Mouse (Mus musculus): ENCODE measurements around the gene Gm33543. TPM values are rescaled to one million over a fixed set of nuclear protein-coding genes. Genes with fewer than 3 reads are reported as not detected.

The Gm33543 gene
- polyA plus RNA-seq, 1 experiment from 2014 or later: not detected

DNA sequence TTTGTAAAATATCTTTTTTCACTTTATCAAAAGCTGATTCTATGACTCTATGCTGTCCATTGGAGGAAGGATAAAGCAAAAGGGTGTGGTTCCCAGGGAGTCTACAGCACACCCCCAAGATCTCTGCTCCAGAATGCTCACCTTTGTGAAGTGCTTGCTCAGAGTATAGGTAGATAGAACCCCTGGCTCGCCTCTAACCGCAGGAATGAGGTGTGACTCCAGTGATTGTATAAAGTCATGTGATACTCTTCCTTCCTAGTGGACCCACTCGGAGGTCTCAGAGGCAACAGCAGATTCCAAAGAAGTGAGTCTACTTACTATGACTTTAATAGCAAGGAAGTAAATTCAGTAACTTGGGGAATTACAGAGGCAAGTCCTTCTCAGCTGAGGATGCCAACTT, 19.9 kb upstream of the Gm33543 start:
- no peak overlapping the region for H3K9ac ChIP-seq
- H3K4me2 ChIP-seq (replicated peaks): no peak overlapping the region
- no peak overlapping the region for H3K27ac ChIP-seq
- no peaks in the 10 kb centered on the region for H3K9me3 ChIP-seq
- H3K4me1 ChIP-seq: 0 out of 2 replicates have a peak, but pooled peaks cover 5% of the 10 kb centered on the region
- no peak overlapping the region for H3K4me3 ChIP-seq
- 70% methylated on average over 3 of the region's 3 CpGs for WGBS
- no peaks in the 10 kb centered on the region for H3K36me3 ChIP-seq
- H3K27me3 ChIP-seq: no peaks in the 10 kb centered on the region
- no peak for ATAC-seq (ENCODE audit: low FRiP score, low read depth)

DNA sequence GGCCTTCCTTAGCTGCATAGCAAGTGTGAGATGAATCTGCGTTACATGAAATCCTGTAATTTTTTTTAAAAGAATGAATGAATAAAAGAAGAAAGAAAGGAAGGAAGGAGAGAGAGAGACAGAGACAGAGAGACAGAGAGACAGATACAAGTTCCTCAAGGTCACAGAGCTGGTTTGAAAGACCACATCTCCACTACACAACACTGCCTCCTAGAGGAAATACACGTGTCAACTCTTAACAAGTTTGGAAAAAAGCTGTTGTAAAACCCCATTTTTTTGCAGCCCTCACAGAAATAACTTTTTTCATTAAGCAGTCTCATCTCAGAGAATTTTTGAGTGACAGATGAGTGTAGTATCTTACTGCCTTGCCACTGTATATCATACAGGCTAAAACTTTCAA, 15.4 kb upstream of the Gm33543 start:
- ATAC-seq (ENCODE audit: low FRiP score, low read depth): no peak
- Histone ChIP-seq H3K36me3 (no peaks in the 10 kb centered on the region), H3K27me3 (no peaks in the 10 kb centered on the region), H3K9me3 (no peaks in the 10 kb centered on the region), H3K9ac (no peak overlapping the region), H3K27ac (no peak overlapping the region), H3K4me1 (0 out of 2 replicates have a peak, but pooled peaks cover 3% of the 10 kb centered on the region), H3K4me2 (replicated peaks) (no peak overlapping the region), H3K4me3 (no peak overlapping the region)
- WGBS: 29% methylated on average over 2 of the region's 2 CpGs

DNA sequence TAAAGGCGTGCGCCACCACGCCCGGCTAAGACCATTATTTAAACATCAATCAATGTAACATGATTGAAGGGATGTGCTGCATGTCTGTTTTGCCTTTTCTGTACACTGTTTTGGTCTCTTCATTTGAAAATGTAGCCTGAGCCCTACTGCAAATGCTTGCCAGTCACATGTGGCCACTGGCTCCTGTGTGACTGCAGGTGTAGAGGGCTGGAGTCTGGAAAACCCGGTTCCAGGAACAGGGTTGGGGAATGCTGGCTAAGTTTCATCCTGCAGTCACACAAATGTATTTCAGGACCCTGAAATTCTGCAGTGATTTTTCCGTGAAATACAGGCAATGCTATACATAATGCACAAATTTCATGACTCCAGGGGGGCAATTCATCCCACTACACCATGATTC, 12.7 kb upstream of the Gm33543 start:
- ATAC-seq (ENCODE audit: low FRiP score, low read depth): no peak
- Histone ChIP-seq H3K4me2 (replicated peaks) (no peak overlapping the region), H3K9ac (no peak overlapping the region), H3K9me3 (no peaks in the 10 kb centered on the region), H3K4me3 (no peak overlapping the region), H3K27ac (no peak overlapping the region), H3K27me3 (no peaks in the 10 kb centered on the region), H3K4me1 (0 out of 2 replicates have a peak, but pooled peaks cover 3% of the 10 kb centered on the region), H3K36me3 (no peaks in the 10 kb centered on the region)
- 86% methylated on average over 6 of the region's 6 CpGs for WGBS

DNA sequence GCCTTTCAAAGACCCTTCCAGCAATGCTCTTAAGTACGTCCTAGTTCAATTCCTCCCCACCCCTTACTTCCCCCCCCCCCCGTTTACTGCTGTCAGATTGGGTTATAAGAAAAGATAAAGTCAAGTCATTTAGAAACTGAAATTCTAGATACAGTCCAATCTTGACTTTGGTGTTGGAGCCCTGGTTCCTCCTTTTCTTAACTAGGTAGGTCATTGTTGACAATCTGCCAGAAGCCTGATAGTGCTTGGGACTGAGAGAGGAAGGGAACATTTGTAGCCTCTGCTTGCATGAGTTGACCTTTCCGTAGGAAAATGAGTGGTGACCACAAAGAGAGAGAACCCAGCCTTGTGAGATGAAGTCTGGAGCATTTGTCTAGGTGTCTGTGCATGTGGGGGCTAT, 7.8 kb upstream of the Gm33543 start:
- H3K27ac ChIP-seq: no peak overlapping the region
- H3K9ac ChIP-seq: no peak overlapping the region
- ATAC-seq (ENCODE audit: low FRiP score, low read depth): no peak
- no peaks in the 10 kb centered on the region for H3K9me3 ChIP-seq
- no peak overlapping the region for H3K4me3 ChIP-seq
- no peak overlapping the region for H3K4me2 ChIP-seq (replicated peaks)
- H3K36me3 ChIP-seq: no peaks in the 10 kb centered on the region
- 77% methylated on average over 3 of the region's 3 CpGs for WGBS
- H3K4me1 ChIP-seq: 0 out of 2 replicates have a peak, but pooled peaks cover 3% of the 10 kb centered on the region
- H3K27me3 ChIP-seq: no peaks in the 10 kb centered on the region

DNA sequence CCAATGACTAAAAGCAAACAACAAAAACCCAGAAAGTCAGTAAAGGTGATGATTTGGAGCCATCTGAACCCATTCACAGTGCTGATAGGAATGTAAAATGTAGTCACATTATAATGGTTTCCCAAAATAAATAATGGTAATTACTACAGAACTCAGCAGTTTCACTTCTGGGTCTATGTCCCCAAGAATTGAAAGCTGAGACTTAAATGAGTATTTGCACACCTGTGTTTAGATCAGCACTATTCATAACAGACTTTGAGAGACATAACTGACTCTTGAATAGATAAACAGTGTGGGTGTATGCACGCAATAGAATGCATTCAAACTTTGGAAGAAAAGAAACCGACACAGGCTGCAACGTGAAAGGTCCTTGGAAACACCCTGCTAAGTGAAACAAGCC, 4.0 kb upstream of the Gm33543 start:
- Histone ChIP-seq H3K4me3 (no peak overlapping the region), H3K9me3 (no peaks in the 10 kb centered on the region), H3K4me1 (no peaks in the 10 kb centered on the region), H3K9ac (no peak overlapping the region), H3K36me3 (no peaks in the 10 kb centered on the region), H3K27ac (no peak overlapping the region), H3K4me2 (replicated peaks) (no peak overlapping the region), H3K27me3 (no peaks in the 10 kb centered on the region)
- no peak for ATAC-seq (ENCODE audit: low FRiP score, low read depth)
- WGBS: 87% methylated on average over 3 of the region's 3 CpGs

DNA sequence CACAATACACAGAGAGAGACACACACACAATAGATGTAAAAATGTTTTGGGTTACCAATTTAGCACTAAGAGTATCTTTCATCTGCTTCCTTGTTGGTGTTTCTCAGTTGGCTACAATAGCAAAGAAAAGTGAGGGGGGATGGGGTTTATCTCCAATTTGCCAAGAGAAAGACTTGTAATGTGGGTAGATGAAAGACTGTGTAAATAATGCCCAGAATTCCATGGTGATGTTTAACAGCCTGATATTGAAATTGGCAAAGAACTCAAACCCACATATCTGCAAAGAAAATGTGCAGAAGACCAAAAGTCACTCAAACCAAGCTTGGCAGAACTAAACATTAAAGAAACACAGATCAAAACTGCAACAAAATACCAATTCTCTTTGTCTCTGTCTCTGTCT, 3.6 kb upstream of the Gm33543 start:
- H3K4me3 ChIP-seq: no peak overlapping the region
- no peak for ATAC-seq (ENCODE audit: low FRiP score, low read depth)
- no peaks in the 10 kb centered on the region for H3K9me3 ChIP-seq
- H3K4me1 ChIP-seq: no peaks in the 10 kb centered on the region
- H3K9ac ChIP-seq: no peak overlapping the region
- no peaks in the 10 kb centered on the region for H3K27me3 ChIP-seq
- H3K36me3 ChIP-seq: no peaks in the 10 kb centered on the region
- no peak overlapping the region for H3K4me2 ChIP-seq (replicated peaks)
- no peak overlapping the region for H3K27ac ChIP-seq

DNA sequence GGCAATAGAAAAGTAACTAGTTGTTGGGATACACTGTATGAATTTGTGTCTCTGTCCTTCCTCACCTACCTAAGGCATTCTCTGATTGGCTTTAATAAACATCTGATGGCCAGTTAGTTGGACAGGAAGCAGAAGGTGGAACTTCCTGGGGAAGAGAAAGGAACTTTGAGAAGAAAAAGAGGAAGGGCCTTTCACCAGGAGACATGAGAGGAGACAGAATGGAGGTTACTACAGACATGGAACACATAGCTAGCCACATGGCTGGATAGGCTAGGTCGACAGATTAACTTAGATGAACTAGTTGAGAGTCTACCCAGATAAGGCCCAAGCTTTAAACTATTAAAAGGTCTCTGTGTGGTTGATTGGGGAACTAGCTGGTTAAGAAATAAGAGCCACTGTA, 1.1 kb upstream of the Gm33543 start:
- Histone ChIP-seq H3K36me3 (no peaks in the 10 kb centered on the region), H3K9ac (no peak overlapping the region), H3K4me3 (no peak overlapping the region), H3K4me2 (replicated peaks) (no peak overlapping the region), H3K9me3 (no peaks in the 10 kb centered on the region), H3K27me3 (no peaks in the 10 kb centered on the region), H3K4me1 (no peaks in the 10 kb centered on the region), H3K27ac (no peak overlapping the region)
- 91% methylated on average over 1 of the region's 1 CpGs for WGBS
- ATAC-seq (ENCODE audit: low FRiP score, low read depth): no peak

DNA sequence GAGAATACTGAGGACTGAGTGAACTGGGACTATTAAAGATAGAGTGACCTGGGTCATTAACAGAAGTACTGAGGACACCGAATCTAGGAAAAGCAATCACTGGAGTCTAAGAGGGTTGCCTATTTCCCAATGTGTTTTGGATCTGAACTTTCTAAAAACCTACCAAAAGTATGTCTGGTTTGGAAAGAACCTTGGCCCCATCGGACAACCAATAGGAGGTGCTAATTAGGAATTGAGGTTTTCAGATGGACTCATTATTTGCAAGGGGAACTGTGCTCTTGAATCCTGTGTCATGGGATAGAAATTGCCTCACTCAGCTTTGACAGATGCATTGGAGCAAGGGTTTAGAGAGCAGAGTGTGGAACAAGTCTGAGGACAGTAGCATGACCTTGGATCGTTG, 1.5 kb downstream of the Gm33543 start:
- Histone ChIP-seq H3K36me3 (no peaks in the 10 kb centered on the region), H3K9ac (no peak overlapping the region), H3K4me3 (no peak overlapping the region), H3K27me3 (no peaks in the 10 kb centered on the region), H3K9me3 (no peaks in the 10 kb centered on the region), H3K27ac (no peak overlapping the region), H3K4me2 (replicated peaks) (no peak overlapping the region), H3K4me1 (no peaks in the 10 kb centered on the region; the same call in 1 of the 2 replicates)
- 90% methylated on average over 3 of the region's 3 CpGs for WGBS
- no peak for ATAC-seq (ENCODE audit: low FRiP score, low read depth)

DNA sequence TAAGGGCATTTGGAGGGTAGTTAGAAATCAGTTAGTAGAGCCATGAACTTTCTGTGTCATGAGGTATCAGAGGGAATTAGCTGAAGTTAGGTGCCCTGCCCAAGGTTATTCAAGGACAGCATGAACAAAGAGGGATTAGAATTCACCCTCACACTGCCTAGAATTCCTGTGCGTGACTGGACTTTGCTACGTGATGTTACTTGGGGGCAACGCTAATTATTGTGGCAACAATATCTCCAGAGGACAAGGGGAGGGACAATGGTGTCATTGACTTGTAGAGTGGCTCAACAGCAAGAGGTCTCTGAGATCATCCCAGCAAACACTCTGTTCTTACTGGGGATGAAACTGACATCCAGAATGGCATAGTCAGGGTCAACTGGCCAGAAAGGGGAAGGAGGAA, 2.9 kb downstream of the Gm33543 start:
- H3K27me3 ChIP-seq: no peaks in the 10 kb centered on the region

DNA sequence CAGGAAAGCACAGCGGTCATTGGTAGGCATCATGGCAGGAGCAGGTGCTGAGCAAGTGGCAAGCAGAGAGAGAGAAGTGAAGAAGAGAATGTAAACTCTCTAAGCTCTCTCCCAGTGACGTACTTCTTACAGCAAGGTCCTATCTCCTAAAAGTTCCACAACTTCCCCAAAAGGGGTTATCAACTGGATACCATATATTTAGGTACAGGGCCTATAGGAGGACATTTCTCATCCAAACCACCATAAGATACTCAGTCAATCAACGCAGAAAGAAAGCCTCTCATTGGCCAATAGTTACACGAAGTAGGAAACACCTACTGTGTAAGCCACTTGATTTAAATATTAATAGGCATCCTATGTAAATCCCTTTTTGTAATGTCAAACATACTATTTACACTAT, 3.7 kb downstream of the Gm33543 start:
- Histone ChIP-seq H3K4me3 (no peak overlapping the region), H3K9ac (no peak overlapping the region), H3K27ac (no peak overlapping the region), H3K4me1 (no peaks in the 10 kb centered on the region; the same call in 1 of the 2 replicates), H3K4me2 (replicated peaks) (no peak overlapping the region), H3K27me3 (no peaks in the 10 kb centered on the region), H3K36me3 (no peaks in the 10 kb centered on the region), H3K9me3 (no peaks in the 10 kb centered on the region)
- ATAC-seq (ENCODE audit: low FRiP score, low read depth): no peak
- 91% methylated on average over 4 of the region's 4 CpGs for WGBS

More for the DNA sequence above, 2.9 kb downstream of the Gm33543 start:
- ATAC-seq (ENCODE audit: low FRiP score, low read depth): no peak
- Histone ChIP-seq H3K9me3 (no peaks in the 10 kb centered on the region), H3K4me1 (no peaks in the 10 kb centered on the region; the same call in 1 of the 2 replicates), H3K4me3 (no peak overlapping the region), H3K9ac (no peak overlapping the region), H3K36me3 (no peaks in the 10 kb centered on the region), H3K27ac (no peak overlapping the region), H3K4me2 (replicated peaks) (no peak overlapping the region)
- WGBS: 87% methylated on average over 3 of the region's 3 CpGs

DNA sequence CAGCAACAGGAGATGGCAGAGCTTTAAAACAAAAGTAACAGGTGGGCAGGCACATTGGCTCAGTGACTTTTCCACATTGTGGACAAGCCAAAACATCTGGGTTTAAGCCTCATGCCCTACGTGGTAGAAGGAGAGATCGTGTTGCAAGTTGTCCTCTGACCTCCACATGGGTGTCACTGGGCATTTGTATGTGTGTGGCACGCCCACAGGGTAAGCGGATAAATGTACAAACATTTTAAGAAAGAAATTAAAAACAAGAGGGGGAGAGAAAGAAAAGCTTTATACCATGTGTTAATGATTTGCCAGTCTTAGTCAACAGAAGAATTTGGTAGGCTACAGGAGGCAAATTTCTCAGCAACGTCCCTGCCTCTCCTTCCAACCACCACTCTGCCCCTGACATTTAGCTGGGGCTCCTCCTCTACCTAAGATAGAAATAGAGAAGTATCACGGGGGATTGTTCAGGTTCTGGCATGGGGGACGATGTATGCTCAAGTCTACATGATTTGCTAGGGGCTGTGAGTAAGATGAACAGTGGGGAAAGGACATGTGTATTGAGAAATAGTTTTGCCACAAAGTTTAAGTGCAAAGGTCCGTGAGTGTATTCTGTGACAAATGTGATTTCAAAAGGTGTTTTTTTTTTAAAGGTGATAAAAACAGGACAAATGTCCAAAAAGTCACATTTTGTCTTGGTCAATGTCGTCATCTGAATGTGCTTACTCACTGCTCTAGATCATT, 6.0 kb downstream of the Gm33543 start:
- Histone ChIP-seq H3K27me3 (no peaks in the 10 kb centered on the region), H3K4me2 (replicated peaks) (no peak overlapping the region), H3K9ac (no peak overlapping the region), H3K36me3 (no peaks in the 10 kb centered on the region), H3K4me3 (no peak overlapping the region), H3K27ac (no peak overlapping the region), H3K4me1 (no peaks in the 10 kb centered on the region; the same call in 1 of the 2 replicates), H3K9me3 (no peaks in the 10 kb centered on the region)
- no peak for ATAC-seq (ENCODE audit: low FRiP score, low read depth)
- 59% methylated on average over 9 of the region's 9 CpGs for WGBS

DNA sequence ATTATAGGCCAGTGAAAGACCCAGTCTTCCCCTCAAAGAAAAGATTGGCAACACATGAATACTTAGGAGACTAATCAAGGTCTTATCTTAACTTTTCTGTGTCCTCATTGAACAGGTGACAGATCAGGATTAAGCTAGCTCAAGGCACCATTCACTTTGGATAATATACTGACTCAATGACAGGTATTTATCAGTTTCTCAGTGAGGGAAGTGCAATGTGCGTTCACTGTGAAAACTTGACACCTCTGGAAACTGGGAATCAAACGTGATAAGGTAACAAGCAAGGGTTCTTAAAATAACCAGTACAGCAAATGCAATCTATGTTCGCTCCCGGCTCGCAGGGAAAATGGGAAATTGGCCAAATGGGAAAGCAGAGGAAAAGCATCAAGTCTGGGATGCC, 11.8 kb downstream of the Gm33543 start:
- Histone ChIP-seq H3K27ac (no peak overlapping the region), H3K27me3 (no peaks in the 10 kb centered on the region), H3K36me3 (no peaks in the 10 kb centered on the region), H3K9me3 (no peaks in the 10 kb centered on the region), H3K9ac (no peak overlapping the region), H3K4me1 (no peaks in the 10 kb centered on the region), H3K4me2 (replicated peaks) (no peak overlapping the region), H3K4me3 (no peak overlapping the region)
- no peak for ATAC-seq (ENCODE audit: low FRiP score, low read depth)
- WGBS: 76% methylated on average over 5 of the region's 5 CpGs

DNA sequence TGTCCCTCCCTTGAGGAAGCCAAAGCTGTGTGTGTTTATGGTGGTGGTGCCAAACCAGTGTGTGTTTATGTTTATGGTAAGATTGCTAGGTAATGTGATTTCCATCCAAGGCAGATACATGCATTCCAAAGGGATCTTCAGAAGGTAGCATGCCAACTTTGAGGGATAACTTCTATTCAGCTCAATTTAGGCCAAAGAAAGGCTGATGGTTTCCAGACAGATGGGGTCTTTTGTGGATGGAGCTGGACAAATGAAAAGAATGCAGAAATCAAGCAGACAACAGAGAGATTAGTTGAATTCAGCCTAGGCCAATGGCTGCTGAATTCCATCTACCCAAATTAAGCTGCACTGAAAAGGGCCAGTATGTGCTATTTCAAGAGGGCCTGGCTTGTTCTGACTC, 13.3 kb downstream of the Gm33543 start:
- H3K9me3 ChIP-seq: no peaks in the 10 kb centered on the region
- ATAC-seq (ENCODE audit: low FRiP score, low read depth): no peak
- no peak overlapping the region for H3K4me2 ChIP-seq (replicated peaks)
- no peak overlapping the region for H3K9ac ChIP-seq
- H3K4me3 ChIP-seq: no peak overlapping the region
- no peaks in the 10 kb centered on the region for H3K27me3 ChIP-seq
- H3K27ac ChIP-seq: no peak overlapping the region
- 0 out of 2 replicates have a peak, but pooled peaks cover 3% of the 10 kb centered on the region for H3K4me1 ChIP-seq
- H3K36me3 ChIP-seq: no peaks in the 10 kb centered on the region

All from limb, embryonic 13.5 days (tissue).